Mouse (Mus musculus): ENCODE data around the gene Sept5.

Sept5 gene

GRCm38 (mm10) chr16:18584901-18585510 lies 44.7 kb downstream of the Sept5 start:
- CTCF ChIA-PET = no interaction called here

- CTCF ChIA-PET = interaction anchor here (0.5 kb wide), 1 partner anchor 108 kb away, joined by 3 read pairs; no protein-coding TSS in a partner anchor
These were observed 45.9 kb downstream of the Sept5 start for GRCm38 (mm10) chr16:18583673-18584357.

GRCm38 (mm10) chr16:18583169-18583568 lies 46.6 kb downstream of the Sept5 start:
- CTCF ChIA-PET = no interaction called here

GRCm38 (mm10) chr16:18582426-18583148 lies 47.2 kb downstream of the Sept5 start:
- CTCF ChIA-PET = no interaction called here

GRCm38 (mm10) chr16:18581623-18582205 lies 48.0 kb downstream of the Sept5 start:
- CTCF ChIA-PET = no interaction called here

- CTCF ChIA-PET = no interaction called here
These were observed 48.6 kb downstream of the Sept5 start for GRCm38 (mm10) chr16:18581050-18581622.

- CTCF ChIA-PET = no interaction called here
These were observed 49.4 kb downstream of the Sept5 start for GRCm38 (mm10) chr16:18580389-18580788.

- CTCF ChIA-PET = no interaction called here
These were observed 52.1 kb downstream of the Sept5 start for GRCm38 (mm10) chr16:18577599-18578160.

GRCm38 (mm10) chr16:18577071-18577470 lies 52.7 kb downstream of the Sept5 start:
- CTCF ChIA-PET = interaction anchor here (0.6 kb wide), 1 partner anchor 1681 kb away, joined by 3 read pairs; no protein-coding TSS in a partner anchor

GRCm38 (mm10) chr16:18574196-18574595 lies 55.6 kb downstream of the Sept5 start:
- CTCF ChIA-PET = no interaction called here
